Mouse (Mus musculus) intestine, embryonic 16.5 days (tissue): ENCODE measurements around the gene Pkd1. TPM values are rescaled to one million over a fixed set of nuclear protein-coding genes. Genes with fewer than 3 reads are reported as not detected.

Source experiments
- ATAC-seq: fragments of 200-750 bp; cut with Nextera tagmentation; 2 replicates; pipeline ENCODE4 v1.8.0; 2017; ENCODE audit warnings: moderate TSS enrichment, moderate library complexity
- H3K27ac ChIP-seq: fragments of 300-500 bp; sonication (generic); 2 replicates; pipeline ENCODE4 v1.5.1; 2014; ENCODE audit warnings: mild to moderate bottlenecking, low read length
- H3K27me3 ChIP-seq: fragments of 300-500 bp; sonication (generic); replicated peaks from 2 replicates; pipeline ENCODE4 v1.6.1; 2014; ENCODE audit warnings: low read length, control low read depth, mixed read lengths; ENCODE audit not compliant: control insufficient read depth, insufficient read depth
- H3K36me3 ChIP-seq: fragments of 300-500 bp; sonication (generic); 2 replicates; pipeline ENCODE4 v1.6.1; 2014; ENCODE audit warnings: low read length, control low read depth; ENCODE audit not compliant: control insufficient read depth, insufficient read depth
- H3K4me1 ChIP-seq: fragments of 300-500 bp; sonication (generic); 2 replicates; pipeline ENCODE4 v1.6.1; 2014; ENCODE audit warnings: low read length, control low read depth, mixed read lengths; ENCODE audit not compliant: control insufficient read depth, insufficient read depth
- H3K4me2 ChIP-seq: fragments of 300-500 bp; sonication (generic); 2 replicates; pipeline ENCODE4 v1.6.1; 2014; ENCODE audit warnings: low read depth, low read length, control low read depth
- H3K4me3 ChIP-seq: fragments of 300-500 bp; sonication (generic); 2 replicates; pipeline ENCODE4 v1.5.1; 2014; ENCODE audit warnings: mild to moderate bottlenecking, low read length
- H3K9ac ChIP-seq: fragments of 300-500 bp; sonication (generic); 2 replicates; pipeline ENCODE4 v1.6.1; 2014; ENCODE audit warnings: low read depth, low read length
- H3K9me3 ChIP-seq: fragments of 300-500 bp; sonication (generic); 2 replicates; pipeline ENCODE4 v1.6.1; 2016; ENCODE audit warnings: low read length, control low read depth; ENCODE audit not compliant: control insufficient read depth
- WGBS: fragments of 180-500 bp; shearing (Covaris S2); extraction: QIAGEN DNeasy Blood & Tissue Kit; methylation state at CpG from one replicate; pipeline ENCODE4 v1.1.7; 2014; 5-methylcytosine and 5-hydroxymethylcytosine counted together
- polyA plus RNA-seq: library from polyadenylated mRNA; unstranded; fragments of >200 nt; fragmentation: Nextera tagmentation; extraction: Ambion mirVana; gene quantifications from 2 replicates; pipeline ENCODE4 v1.2.1, GENCODE M21; 2015

Pkd1 gene
- polyA plus RNA-seq, 1 experiment from 2014 or later, result 13.5 TPM

- 87% methylated on average over 4 of the region's 4 CpGs for WGBS
- Histone ChIP-seq H3K4me2 (no peak overlapping the region), H3K4me1 (no peaks in the 10 kb centered on the region), H3K9ac (no peak overlapping the region), H3K27me3 (no peaks in the 10 kb centered on the region), H3K36me3 (peaks cover 5% of the 10 kb centered on the region; the same call in 1 of the 2 replicates), H3K9me3 (no peaks in the 10 kb centered on the region), H3K27ac (no peak overlapping the region), H3K4me3 (no peak overlapping the region)
- ATAC-seq, result no peak
These were observed 58.7 kb downstream of the Pkd1 start for GRCm38 (mm10) chr17:24608370-24608769.

- Histone ChIP-seq H3K4me2 (no peak overlapping the region), H3K4me3 (no peak overlapping the region), H3K9ac (no peak overlapping the region), H3K9me3 (no peaks in the 10 kb centered on the region), H3K36me3 (peaks cover 5% of the 10 kb centered on the region; the same call in 1 of the 2 replicates), H3K27me3 (no peaks in the 10 kb centered on the region), H3K4me1 (no peaks in the 10 kb centered on the region), H3K27ac (no peak overlapping the region)
- ATAC-seq, result no peak
- WGBS, result 90% methylated on average over 8 of the region's 8 CpGs
These were observed 59.2 kb downstream of the Pkd1 start for GRCm38 (mm10) chr17:24608874-24609273.

- no peaks in the 10 kb centered on the region for H3K4me1 ChIP-seq
- no peak for ATAC-seq
- no peaks in the 10 kb centered on the region for H3K9me3 ChIP-seq
- no peak overlapping the region for H3K27ac ChIP-seq
- H3K27me3 ChIP-seq, result no peaks in the 10 kb centered on the region
- no peak overlapping the region for H3K4me2 ChIP-seq
- no peak overlapping the region for H3K9ac ChIP-seq
- WGBS, result 66% methylated on average over 2 of the region's 2 CpGs
- H3K4me3 ChIP-seq, result no peak overlapping the region
- H3K36me3 ChIP-seq, result peaks cover 9% of the 10 kb centered on the region
These were observed 61.1 kb downstream of the Pkd1 start for GRCm38 (mm10) chr17:24610711-24611110.

- no peaks in the 10 kb centered on the region for H3K4me1 ChIP-seq
- H3K36me3 ChIP-seq, result peaks cover 21% of the 10 kb centered on the region
- WGBS, result 85% methylated on average over 14 of the region's 14 CpGs
- H3K9me3 ChIP-seq, result no peaks in the 10 kb centered on the region
- H3K27ac ChIP-seq, result no peak overlapping the region
- H3K4me2 ChIP-seq, result no peak overlapping the region
- H3K9ac ChIP-seq, result no peak overlapping the region
- H3K27me3 ChIP-seq, result no peaks in the 10 kb centered on the region
- H3K4me3 ChIP-seq, result no peak overlapping the region
- ATAC-seq, result peak; percentile 52; the same call in 1 of the 2 replicates
These were observed 68.0 kb downstream of the Pkd1 start for GRCm38 (mm10) chr17:24617561-24618194.

- WGBS, result 89% methylated on average over 8 of the region's 8 CpGs
- Histone ChIP-seq H3K4me2 (no peak overlapping the region), H3K27ac (no peak overlapping the region), H3K4me3 (no peak overlapping the region), H3K27me3 (no peaks in the 10 kb centered on the region), H3K9me3 (no peaks in the 10 kb centered on the region), H3K36me3 (peaks cover 16% of the 10 kb centered on the region; the same call in 1 of the 2 replicates), H3K9ac (no peak overlapping the region), H3K4me1 (no peaks in the 10 kb centered on the region)
- no peak for ATAC-seq
These were observed 75.8 kb downstream of the Pkd1 start for GRCm38 (mm10) chr17:24625472-24625871.

- no peak overlapping the region for H3K27ac ChIP-seq
- H3K9ac ChIP-seq, result no peak overlapping the region
- no peak overlapping the region for H3K4me2 ChIP-seq
- no peak for ATAC-seq
- H3K4me3 ChIP-seq, result no peak overlapping the region
- peaks cover 12% of the 10 kb centered on the region; the same call in 1 of the 2 replicates for H3K4me1 ChIP-seq
- 44% methylated on average over 5 of the region's 5 CpGs for WGBS
- H3K36me3 ChIP-seq, result peaks cover 4% of the 10 kb centered on the region; the same call in 1 of the 2 replicates
- H3K9me3 ChIP-seq, result no peaks in the 10 kb centered on the region
- no peaks in the 10 kb centered on the region for H3K27me3 ChIP-seq
These were observed 79.0 kb downstream of the Pkd1 start for GRCm38 (mm10) chr17:24628646-24629045.

- Histone ChIP-seq H3K4me3 (no peak overlapping the region), H3K27ac (no peak overlapping the region), H3K4me1 (peaks cover 15% of the 10 kb centered on the region; the same call in 1 of the 2 replicates), H3K9me3 (no peaks in the 10 kb centered on the region), H3K36me3 (peaks cover 4% of the 10 kb centered on the region; the same call in 1 of the 2 replicates), H3K27me3 (no peaks in the 10 kb centered on the region), H3K9ac (no peak overlapping the region), H3K4me2 (no peak overlapping the region)
- 87% methylated on average over 14 of the region's 14 CpGs for WGBS
- ATAC-seq, result no peak
These were observed 80.4 kb downstream of the Pkd1 start for GRCm38 (mm10) chr17:24630072-24630471.

GRCm38 (mm10) chr17:24632167-24632812 is 82.7 kb downstream of the Pkd1 start, which contains the start of the genes Tsc2 and Nthl1:
Gene Tsc2 (minus strand): TSS chr17:24632630.
Gene Nthl1 (plus strand): TSS chr17:24632680.
- Histone ChIP-seq H3K27me3 (no peaks in the 10 kb centered on the region), H3K27ac (peak within 1 kb of the TSS; percentile 80), H3K4me1 (peaks cover 15% of the 10 kb centered on the region; the same call in 1 of the 2 replicates), H3K9ac (peak within 1 kb of the TSS; percentile 83), H3K36me3 (no peaks in the 10 kb centered on the region; the same call in 1 of the 2 replicates), H3K9me3 (no peaks in the 10 kb centered on the region), H3K4me3 (peak within 1 kb of the TSS; percentile 75), H3K4me2 (peak within 1 kb of the TSS; percentile 84)
- WGBS, result 1% methylated on average over 51 of the region's 51 CpGs
- peak; percentile 89 for ATAC-seq

- H3K36me3 ChIP-seq, result no peaks in the 10 kb centered on the region; the same call in 1 of the 2 replicates
- 10% methylated on average over 22 of the region's 22 CpGs for WGBS
- peak; percentile 56 for ATAC-seq
These were observed 83.3 kb downstream of the Pkd1 start for GRCm38 (mm10) chr17:24632813-24633449.

More at GRCm38 (mm10) chr17:24632813-24633449, 83.3 kb downstream of the Pkd1 start:
- H3K27me3 ChIP-seq, result no peaks in the 10 kb centered on the region
- H3K9ac ChIP-seq, result peak overlapping the region; percentile 83
- no peaks in the 10 kb centered on the region for H3K9me3 ChIP-seq
- H3K4me2 ChIP-seq, result peak overlapping the region; percentile 84
- H3K27ac ChIP-seq, result peak overlapping the region; percentile 80
- H3K4me1 ChIP-seq, result peaks cover 15% of the 10 kb centered on the region; the same call in 1 of the 2 replicates
- H3K4me3 ChIP-seq, result peak overlapping the region; percentile 75
